Mouse (Mus musculus) heart, postnatal 25 days (tissue): ENCODE data around the gene Ilf3. TPM values are rescaled to one million over a fixed set of nuclear protein-coding genes. Genes with fewer than 3 reads are reported as not detected.

Experiments
- DNase-seq: peaks from one replicate; pipeline ENCODE4 v3.0.0; 2022; ENCODE audit warnings: low spot score
- intact Hi-C: fragments of 180-260 bp; cut with DNase I; formaldehyde crosslinking; loops from one replicate; pipeline ENCODE4 v1.15.1; 2025
- total RNA-seq, 2 experiments: library from RNA; stranded (reverse); gene quantifications; 2 replicates each; pipeline ENCODE4 v1.2.3; 2021

Ilf3 gene
- total RNA-seq, 2 experiments from 2014 or later: 25.9 to 29.6 TPM

DNA sequence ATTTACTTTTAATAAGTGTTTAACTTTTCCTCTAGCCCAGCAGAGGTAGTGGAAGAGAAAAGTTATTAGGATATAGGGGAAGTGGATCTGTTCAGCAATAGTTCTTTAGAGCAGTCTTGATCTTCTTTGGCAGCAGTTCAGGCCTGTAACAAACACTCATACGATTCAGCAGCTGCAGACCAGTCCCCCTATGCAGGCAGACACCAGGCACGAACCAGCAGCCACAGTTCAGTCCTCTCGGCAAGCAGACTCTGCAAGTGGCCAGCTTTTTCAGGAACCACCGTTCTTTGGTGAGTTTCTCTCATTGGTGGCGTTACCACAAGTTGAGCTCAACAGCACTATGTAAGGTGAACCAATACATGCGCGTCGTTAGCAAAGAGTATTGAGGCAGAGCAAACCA lies 31.2 kb upstream of the Ilf3 start:
- intact Hi-C loops: no loop called here
- DNase-seq: no peak

DNA sequence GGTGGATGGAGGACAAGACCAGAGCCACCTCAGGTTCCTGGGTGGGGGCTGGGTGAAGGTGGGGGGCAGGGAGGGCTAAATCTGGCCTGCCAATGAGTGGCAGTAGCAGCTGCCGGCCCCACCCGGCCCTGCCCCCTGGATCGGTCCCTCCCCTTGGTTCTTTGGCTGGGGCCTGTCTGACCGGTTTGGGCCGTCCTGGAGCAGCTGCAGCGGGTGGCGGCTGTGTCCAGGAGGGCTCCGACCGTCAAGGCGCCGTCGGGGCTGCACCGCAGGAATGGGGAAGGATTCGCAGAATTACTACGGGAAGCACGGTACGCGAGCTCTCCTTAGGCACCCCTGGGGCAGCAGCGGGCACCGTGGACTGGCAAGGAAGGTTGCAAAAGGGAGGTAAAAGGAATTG lies 30.0 kb upstream of the Ilf3 start:
- intact Hi-C loops: no loop called here
- no peak for DNase-seq

GRCm38 (mm10) chr9:21340411-21340810 lies 27.3 kb upstream of the Ilf3 start:
- DNase-seq: no peak
- intact Hi-C loops: no loop called here

GRCm38 (mm10) chr9:21346627-21347365 lies 20.9 kb upstream of the Ilf3 start:
- DNase-seq: no peak
- intact Hi-C loops: no loop called here

GRCm38 (mm10) chr9:21348152-21348551 lies 19.5 kb upstream of the Ilf3 start:
- no peak for DNase-seq
- intact Hi-C loops: no loop called here

- intact Hi-C loops: no loop called here
- DNase-seq: no peak
These were observed 16.5 kb upstream of the Ilf3 start for GRCm38 (mm10) chr9:21351178-21351577.

DNA sequence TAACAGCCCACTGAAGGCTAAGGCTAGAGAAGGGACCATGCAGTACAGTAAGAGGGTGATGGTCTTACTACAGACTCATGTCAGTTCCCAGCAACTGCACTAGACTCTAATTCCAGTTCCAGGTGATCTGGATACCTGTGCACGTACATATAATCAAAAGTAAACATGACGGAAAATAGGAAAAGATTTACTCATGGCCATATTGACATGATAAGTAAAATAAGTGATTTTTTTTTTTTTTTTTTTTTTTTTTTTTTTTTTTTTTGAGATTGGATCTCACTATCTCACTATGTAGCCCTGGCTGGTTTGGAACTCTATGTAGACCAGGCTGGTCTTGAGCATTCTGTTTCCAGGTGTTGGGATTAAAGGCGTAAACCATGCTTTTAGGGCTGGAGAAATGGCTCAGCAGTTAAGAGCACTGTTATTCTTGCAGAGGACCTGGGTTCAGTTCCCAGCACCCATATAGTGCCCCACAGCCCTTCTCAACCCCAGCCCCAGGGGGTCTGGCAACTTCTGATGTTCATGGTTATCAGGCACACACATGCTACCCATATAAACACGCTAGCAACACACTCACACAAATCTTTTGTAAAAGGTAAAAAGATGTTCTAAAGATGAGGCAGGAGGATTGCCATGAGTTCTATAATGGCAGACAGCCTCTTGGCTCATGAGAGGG lies 15.8 kb upstream of the Ilf3 start:
- no peak for DNase-seq
- intact Hi-C loops: no loop called here

DNA sequence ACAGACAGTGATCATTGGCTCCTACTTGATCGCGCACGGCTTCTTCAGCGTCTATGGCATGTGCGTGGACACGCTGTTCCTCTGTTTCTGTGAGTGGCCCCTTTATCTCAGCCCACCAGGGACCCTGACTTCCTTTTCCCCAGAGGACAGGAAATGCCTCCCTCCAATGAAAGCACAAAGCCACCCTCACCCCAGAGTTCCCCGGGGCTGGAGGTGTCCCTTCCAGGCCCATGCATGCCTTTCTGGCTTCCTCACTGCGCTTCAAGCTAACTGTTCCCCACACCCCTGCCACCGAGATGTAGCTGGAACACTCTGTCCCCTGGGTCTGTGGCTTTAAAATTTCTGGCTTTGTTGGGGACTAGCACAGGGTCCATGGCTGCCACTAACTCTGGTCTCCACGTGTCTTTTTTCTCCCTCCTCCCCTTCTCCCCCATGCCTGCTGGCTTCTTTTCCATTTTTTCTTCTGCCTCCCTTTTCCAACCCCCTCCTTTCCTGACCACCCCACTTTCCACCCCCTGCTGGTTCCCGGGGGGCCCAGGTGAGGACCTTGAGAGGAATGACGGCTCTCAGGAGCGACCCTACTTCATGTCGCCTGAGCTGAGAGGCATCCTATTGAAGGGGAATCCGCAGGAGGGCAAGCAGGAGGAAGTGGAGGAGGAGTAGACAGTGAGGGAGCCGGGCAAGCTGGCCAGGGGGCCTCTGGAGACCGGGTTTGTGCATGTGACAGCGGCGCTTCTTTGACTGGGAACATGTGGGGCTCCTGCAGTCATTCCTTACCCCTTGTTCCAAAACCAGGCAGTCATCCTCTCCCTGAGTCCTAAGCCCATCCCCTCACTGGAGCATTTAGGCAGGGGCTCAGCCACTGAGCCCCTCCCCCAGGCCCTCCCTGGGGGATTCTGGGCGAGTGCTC lies 15.0 kb upstream of the Ilf3 start:
- no peak for DNase-seq
- intact Hi-C loops: no loop called here

- intact Hi-C loops: no loop called here
- no peak for DNase-seq
These were observed 14.3 kb upstream of the Ilf3 start for GRCm38 (mm10) chr9:21353373-21353686.

GRCm38 (mm10) chr9:21354796-21355195 lies 12.9 kb upstream of the Ilf3 start:
- no peak for DNase-seq
- intact Hi-C loops: no loop called here

- intact Hi-C loops: loop anchor here (1.0 kb wide), 1 partner anchor 44 kb away; no protein-coding TSS in a partner anchor
- DNase-seq: no peak
These were observed 10.5 kb upstream of the Ilf3 start for GRCm38 (mm10) chr9:21356981-21357718.

DNA sequence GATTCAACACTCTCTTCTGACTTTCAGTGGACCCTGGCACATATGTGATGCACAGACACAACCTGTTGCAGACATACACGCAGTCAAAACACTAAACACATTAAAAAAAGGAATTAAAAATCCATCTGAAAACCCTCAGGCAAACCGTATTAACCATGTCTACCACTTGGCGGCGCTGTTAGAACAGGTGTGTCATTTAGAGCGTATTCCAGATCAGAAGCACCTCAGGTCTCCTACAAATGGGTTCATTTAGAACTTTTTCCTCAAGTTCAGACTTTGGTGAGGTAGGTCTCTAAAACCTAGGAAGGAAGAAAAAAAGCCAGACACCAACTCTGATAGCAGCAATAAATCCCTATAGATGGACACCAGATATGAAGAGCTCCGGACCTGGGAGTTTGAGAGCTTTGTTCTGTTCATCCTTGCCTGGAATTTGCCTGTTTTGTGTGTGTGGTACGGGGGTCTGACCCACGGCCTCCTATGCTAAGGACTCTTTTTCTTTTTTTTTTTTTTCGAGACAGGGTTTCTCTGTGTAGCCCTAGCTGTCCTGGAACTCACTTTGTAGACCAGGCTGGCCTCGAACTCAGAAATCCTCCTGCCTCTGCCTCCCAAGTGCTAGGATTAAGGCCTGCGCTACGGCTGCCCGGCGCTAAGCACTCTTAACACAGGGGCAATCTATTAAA lies 990 bp upstream of the Ilf3 start:
- no peak for DNase-seq

DNA sequence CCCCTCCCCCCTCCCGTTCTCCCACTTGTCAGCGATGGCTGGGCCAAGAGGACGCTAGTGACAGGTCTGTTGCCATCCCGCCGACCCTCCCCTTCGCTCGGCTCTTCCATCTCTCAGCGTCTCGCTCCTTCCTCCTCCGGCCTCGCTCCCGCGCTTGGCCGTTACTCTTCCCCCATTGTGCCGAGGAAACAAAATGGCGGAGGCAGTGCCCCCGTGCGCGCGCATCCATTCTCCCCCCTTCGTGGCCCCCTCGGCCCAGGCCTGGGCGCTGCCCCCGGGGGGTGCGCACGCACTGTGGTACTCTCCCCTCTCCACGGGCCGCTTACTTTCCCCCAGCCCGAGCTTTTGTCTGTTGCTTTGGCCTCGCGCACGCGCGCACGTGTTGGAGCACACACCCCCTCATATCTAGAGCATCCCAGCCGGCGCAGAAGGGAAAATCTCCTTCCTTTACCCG lies 487 bp downstream of the Ilf3 start:
- peak; percentile 34 for DNase-seq
- intact Hi-C loops: loop anchor here (5.0 kb wide), 1 partner anchor 249 kb away; the partner anchor contains the start of gene Smarca4

More for the DNA sequence above, 990 bp upstream of the Ilf3 start:
- intact Hi-C loops: loop anchor here (1.0 to 5.0 kb wide), 3 partner anchors 43 to 251 kb away; partner anchors contain the start of gene Smarca4

DNA sequence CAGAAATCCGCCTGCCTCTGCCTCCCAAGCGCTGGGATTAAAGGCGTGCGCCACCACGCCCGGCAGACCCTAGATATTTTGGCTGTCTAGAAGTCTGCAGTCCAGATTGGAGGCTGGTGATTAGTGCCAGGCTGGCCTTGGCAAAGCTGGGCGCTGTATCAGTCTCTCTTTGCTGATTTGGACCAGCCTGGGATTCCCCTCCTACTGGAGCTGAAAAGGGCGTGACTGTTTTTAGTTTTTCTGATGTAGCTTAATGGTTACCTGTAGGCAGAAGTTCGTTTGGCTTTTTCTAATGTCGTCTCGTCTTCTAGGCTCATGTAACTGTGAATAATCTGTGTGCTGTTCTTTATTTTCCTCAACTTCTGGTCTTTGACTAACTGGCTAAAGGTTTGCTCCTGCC lies 1.4 kb downstream of the Ilf3 start:
- no peak for DNase-seq
- intact Hi-C loops: loop anchor here (5.0 kb wide), 1 partner anchor 248 kb away; the partner anchor contains the start of gene Smarca4

DNA sequence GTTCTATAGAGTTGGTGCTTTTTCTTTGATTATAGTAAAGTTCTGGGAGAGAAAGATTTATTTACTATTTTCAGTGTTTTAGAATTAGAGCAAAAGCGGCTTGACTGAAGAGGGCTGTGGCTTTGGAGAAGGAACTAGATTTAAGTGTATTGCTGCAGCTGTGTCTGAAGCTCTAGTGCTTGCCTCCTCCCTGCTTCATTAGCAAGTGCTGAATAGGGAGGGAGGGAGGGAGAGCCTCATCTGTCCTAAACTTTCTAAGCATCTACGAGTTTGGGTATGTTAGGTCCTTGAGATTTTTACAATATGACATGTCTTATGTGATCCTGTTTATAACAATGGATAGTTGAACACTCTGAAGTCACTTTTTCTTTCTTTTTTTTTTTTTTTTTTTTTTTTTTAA lies 3.2 kb downstream of the Ilf3 start:
- intact Hi-C loops: no loop called here
- no peak for DNase-seq

DNA sequence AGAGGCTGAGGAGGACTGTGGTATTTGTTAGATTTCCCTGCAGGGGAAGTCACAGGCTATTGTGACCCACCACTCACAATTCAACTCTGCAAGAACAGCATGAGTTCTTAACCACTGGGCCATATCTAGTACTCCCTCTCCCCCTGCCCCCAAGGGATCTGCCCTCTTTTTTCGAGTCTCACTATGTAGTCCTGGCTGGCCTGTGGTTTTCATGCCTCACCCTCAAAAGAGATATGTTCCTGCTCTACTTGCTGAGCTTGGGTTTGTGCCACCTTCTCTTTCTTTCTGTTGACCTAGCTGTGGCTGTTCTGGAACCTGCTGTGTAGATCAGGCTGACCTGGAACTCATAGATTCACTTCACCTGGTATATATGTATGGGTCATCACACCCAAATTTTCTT lies 4.8 kb downstream of the Ilf3 start:
- no peak for DNase-seq
- intact Hi-C loops: no loop called here

DNA sequence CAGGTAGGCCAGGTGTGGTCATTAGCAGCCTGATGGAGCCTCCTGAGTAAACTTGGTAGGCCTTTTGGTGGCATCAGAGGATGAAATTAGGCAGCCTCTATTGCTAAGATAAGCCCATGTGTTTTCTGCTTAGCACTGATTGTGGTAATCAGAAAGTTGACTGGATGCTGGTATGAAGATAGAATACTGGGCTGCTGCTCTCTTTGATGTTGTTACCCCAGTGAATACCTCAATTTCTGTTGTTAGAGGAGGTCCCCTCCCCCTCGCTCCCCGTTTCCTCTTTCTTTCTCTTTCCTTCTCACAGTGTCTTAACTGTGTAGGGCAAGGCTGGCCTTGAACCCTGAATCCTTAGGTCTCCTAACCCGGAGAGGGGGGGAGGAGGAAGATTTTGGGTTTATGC lies 11.5 kb downstream of the Ilf3 start:
- intact Hi-C loops: no loop called here
- DNase-seq: no peak

DNA sequence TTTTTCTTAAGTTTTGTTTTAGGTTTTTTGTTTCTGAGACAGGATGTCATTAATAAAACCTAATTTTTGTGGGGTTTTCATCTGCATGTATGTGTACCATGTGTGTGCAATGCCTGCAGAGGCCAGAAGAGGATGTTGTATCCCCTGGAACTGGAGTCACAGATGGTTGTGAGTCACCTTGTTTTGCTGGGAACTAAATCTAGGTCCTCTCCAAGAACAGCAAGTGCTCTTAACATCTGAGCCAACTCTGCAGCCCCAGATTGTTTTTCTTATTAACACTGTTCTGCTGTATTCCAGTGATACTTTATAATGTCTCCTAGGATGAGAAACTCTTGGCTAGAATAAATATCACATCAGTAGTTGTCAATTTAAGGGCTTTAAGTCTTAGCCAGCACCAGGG lies 13.2 kb downstream of the Ilf3 start:
- no peak for DNase-seq
- intact Hi-C loops: no loop called here

GRCm38 (mm10) chr9:21383966-21384365 lies 16.3 kb downstream of the Ilf3 start:
- intact Hi-C loops: no loop called here
- no peak for DNase-seq
